Mouse (Mus musculus): ENCODE results near the gene Abhd2.
"Not testable (repeated sequence)": the region's sequence is repeated elsewhere in the genome, so short reads cannot be mapped to it uniquely, and the experiment has no call there.

Abhd2 gene

GRCm38 (mm10) chr7:79267690-79268388 is 5.2 kb upstream of the Abhd2 start:
- DNase-seq (ENCODE audit: low spot score), result no peak

- no peak for DNase-seq (ENCODE audit: low spot score)
Observed at GRCm38 (mm10) chr7:79268897-79269296, 4.1 kb upstream of the Abhd2 start.

- no peak for DNase-seq (ENCODE audit: low spot score)
Observed at GRCm38 (mm10) chr7:79269411-79269810, 3.6 kb upstream of the Abhd2 start.

DNA sequence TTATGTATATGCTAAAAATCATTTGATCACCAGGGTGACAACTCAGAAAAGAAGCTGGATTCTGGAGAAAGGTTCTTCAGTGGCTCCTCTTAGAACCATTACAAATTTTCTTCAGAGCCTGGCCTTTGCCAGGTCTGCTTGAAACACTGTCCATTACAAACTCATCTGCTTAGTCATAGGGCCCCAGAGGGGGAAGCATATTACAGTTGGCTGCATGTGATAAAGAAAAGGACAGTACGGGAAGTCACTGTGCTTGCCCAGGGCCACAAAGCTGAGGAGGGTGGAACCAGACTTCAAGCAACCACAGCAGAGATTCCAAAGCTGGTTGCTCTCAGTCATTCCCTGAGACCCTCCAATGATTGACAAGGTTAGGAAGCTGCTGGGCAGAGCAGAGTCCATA is 3.1 kb upstream of the Abhd2 start:
- DNase-seq (ENCODE audit: low spot score), result no peak

- DNase-seq (ENCODE audit: low spot score), result peak; percentile 42
Observed at GRCm38 (mm10) chr7:79270961-79271387, 2.0 kb upstream of the Abhd2 start.

DNA sequence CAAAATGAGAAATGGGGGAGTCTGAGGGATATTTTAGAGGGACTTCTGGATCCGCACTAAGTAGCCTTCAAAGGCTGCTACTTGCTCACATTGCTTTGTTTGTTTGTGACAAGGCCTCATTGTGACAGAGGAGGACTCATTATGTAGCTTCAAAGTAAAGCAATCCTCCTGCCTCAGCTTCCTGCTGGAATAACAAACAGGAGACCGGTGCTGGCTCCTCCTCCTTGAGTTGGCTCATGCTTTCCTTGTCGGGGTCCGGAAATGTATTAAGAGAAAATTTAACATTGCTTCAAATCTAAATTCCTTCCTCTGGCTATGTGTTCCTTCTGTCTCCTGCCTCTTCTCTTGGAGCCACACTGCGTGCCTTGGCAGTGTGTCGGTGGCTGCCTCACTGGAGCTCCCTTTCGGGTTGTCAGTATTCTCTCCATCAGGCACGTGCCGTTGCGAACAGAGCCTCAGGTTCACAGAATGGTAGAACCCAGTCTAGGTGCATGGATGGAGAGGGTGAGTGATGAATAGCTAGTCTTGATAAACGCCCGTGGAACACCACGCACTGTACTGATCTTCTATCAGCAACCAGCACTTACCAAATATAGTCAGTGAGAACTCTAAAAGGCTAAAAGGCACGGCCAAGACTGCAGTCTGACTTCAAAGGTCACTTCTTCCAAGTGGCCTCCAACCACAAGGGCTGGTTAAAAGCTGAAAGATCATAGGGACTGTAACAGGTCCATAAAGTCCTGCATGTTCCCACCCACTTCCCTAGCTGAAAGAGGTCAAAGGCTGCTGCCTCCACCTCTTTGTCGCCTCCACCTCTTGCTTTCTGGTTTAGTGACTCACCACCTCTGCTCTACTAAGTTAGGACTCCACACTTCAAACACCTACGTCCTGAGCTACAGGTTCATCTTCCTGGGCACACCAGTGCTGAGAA is 874 bp upstream of the Abhd2 start:
- DNase-seq (ENCODE audit: low spot score), result no peak

DNA sequence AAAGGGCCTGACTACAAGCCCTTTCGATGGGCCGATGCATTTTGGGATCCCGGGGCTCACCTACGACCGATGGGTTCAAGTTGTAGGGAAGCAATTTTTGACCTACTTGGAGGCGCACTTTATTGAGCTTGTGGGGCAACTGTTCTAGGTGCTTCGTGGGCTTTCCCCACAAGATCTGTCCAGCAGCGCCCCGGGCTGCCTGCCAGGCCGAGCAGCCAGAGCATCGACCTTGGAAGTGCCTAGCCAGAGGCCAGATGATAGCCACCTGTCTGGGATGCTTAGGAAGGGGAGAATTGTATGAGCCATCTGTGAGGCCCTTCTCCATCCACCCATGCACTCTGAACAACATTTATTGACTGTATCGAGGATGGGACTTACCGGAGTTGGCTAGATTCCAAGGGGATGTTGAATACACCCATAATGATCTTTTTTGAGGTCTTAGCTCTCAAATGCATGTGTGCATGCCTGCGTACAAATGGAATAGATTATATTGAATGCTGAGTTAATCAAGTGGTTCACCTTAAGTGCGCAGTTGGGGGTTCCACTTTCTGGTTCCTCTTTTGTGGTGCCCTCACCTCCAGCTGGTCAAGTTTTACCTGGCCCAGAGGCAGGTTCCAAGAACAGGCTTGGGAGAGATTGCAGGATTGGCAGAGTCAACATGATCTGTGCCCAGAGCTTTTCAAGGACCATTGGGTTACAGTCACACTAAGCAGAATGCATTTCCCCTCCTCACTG is 906 bp downstream of the Abhd2 start:
- peak; percentile 33 for DNase-seq (ENCODE audit: low spot score)

DNA sequence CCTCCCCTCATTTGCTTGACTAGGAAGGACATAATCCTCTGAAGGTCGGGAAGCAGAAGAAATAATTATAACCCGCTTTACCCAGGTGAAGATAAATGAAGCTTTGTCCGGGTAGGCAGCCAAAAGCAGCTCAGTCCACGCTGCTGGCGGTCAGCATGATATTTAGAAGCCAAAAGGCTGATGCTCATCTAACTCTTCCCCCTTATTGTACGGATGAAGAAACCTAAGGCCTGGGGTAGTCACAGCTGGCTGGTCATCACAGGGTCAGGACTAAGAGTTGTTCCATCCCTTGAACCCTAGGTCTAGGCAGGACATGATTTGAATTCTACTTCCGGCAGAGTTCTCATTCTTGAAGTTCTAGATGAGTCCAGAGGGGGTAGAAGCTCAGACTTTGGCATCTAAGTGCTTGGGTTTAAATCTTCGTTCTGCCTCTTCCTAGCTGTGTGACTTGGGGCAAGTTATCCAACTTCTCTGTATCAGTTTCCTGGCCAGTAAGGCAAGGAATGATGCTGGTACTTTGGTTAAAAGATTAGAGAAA is 1.5 kb downstream of the Abhd2 start:
- no peak for DNase-seq (ENCODE audit: low spot score)

DNA sequence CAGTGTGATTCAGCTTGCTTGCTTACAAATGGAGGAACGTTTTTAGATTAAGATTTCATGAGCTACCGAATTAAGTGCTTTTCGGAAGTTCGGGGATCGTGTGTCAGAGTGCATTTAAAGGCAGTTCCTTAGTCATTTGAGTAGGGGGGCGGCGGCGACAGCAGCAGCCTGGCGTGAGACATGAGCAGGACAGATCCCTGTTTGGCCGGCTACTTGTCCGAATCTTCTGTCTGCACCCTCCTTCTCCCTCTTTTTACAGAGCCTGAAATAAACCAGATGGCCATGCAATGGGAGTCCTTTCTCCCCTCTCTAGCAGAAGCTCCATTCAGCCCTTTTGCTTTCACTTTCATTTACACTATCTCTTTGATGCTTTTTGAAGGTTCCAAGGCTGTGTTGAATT is 2.3 kb downstream of the Abhd2 start:
- DNase-seq (ENCODE audit: low spot score), result no peak

GRCm38 (mm10) chr7:79278432-79278831 is 5.4 kb downstream of the Abhd2 start:
- DNase-seq (ENCODE audit: low spot score), result no peak

GRCm38 (mm10) chr7:79279376-79280029 is 6.5 kb downstream of the Abhd2 start:
- DNase-seq (ENCODE audit: low spot score), result no peak

DNA sequence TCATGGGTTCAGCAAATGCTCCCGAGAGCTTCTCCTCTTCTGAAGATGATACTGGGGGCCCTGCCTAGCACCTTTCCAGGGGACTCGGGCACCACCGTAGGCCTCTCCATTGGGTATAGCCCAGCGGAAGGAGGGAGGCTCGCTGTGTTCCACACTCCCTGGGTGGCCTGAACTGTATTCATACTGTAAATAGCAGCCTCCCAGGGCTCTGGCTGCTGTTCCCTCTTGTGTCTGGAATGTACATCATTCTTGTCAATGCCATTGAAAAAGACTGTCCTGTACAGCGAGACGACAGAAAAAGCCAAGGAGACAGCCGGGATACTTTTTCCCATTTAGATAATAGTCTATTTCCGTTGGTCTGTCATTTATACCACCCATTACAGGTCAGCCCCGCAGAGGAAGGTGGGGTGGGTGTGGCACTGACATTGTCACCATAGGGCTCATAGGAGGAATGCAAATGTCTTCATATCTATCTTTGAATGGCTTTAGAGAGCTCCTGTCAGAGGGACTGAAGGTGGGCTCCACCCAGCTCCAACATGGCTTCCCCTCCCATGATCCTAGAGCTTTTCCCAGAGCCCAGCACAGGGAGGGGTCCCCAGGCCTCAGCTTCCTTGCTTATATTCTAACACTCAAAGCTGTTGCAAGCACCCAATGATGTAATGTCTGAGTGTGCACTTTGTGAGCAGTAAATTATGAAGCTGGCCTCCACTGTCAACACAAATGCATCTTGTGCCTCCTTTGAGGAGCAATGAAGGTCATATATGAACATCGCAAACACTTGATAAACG is 10.1 kb downstream of the Abhd2 start:
- no peak for DNase-seq (ENCODE audit: low spot score)

- DNase-seq (ENCODE audit: low spot score), result not testable (repeated sequence)
Observed at GRCm38 (mm10) chr7:79283671-79283941, 10.6 kb downstream of the Abhd2 start.

DNA sequence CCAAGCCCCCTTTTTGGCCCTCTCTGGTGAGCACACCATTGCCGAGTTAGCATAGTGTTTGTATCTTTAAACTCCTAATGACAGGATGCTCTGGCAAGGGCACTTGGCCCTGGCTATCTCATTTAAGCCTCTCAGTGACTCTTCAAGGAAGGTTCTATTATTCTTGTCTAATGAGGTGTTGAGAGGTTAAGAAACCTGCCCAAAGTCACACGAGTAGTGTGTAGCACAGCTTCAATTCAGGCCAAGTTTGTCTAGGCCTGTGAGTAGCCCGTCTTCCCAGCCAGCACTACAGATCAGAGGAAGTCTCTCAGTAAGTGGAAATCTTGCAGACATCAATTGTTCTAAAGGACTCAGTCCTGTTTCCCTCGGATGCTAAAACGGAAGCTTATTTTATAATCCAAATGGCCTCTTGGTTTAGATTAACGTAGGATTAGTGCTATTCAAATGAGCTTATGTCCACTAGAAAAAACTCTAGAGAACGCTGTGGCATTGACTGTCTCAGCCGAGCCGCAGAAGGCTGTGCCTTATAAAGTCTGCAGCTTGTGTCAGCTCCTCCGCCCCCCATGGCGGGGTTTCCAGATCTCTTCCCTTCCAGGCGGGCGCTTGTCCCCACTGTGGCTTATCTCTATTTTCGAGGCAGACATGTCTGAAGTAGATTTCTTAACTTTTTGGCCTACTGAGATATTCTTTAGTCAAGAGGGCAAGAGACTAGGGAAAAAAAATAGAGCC is 11.3 kb downstream of the Abhd2 start:
- no peak for DNase-seq (ENCODE audit: low spot score)

GRCm38 (mm10) chr7:79284889-79285280 is 11.9 kb downstream of the Abhd2 start:
- DNase-seq (ENCODE audit: low spot score), result no peak

DNA sequence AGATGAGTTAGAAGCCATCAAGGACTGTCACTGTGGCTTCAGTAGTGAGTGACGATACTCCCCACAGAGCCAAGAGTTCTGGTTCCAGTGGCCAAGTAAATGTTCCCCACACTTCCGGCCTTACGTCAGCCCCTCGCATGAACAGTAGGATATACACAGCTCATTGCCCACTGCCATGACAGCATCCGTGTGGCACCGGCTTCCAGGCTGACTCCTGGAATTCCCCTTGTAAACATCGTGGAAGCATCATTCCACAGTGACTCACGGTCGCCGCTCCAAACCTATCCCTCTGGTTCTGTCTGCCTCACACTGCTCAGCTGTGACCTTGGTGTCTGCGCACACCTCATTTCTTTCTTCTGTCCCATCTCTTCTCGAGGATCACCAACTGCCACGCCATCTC is 12.4 kb downstream of the Abhd2 start:
- DNase-seq (ENCODE audit: low spot score), result no peak

GRCm38 (mm10) chr7:79287226-79287625 is 14.2 kb downstream of the Abhd2 start:
- DNase-seq (ENCODE audit: low spot score), result no peak

- DNase-seq (ENCODE audit: low spot score), result no peak
Observed at GRCm38 (mm10) chr7:79287928-79288327, 14.9 kb downstream of the Abhd2 start.

GRCm38 (mm10) chr7:79288422-79288821 is 15.4 kb downstream of the Abhd2 start:
- DNase-seq (ENCODE audit: low spot score), result no peak

- no peak for DNase-seq (ENCODE audit: low spot score)
Observed at GRCm38 (mm10) chr7:79293605-79294232, 20.7 kb downstream of the Abhd2 start.
